8 mouse cellular contexts compared by ENCODE assay signal in genomic region chr5:123683043-123683376, GRCm38 (mm10). TPM values are rescaled to one million over a fixed set of nuclear protein-coding genes. Genes with fewer than 3 reads are reported as not detected.
DNase-seq lines count a peak whose midpoint lies in the region; ATAC-seq and TF ChIP-seq lines count a peak whose summit lies in the region.

No protein-coding gene starts in this region.

- TF ChIP-seq CTCF in C2C12 (IDR thresholded peaks at IDR 0.05; ENCODE audit: control insufficient read depth, insufficient read depth, insufficient read length), result no peak

- peaks cover 24% of the 10 kb centered on the region for H3K4me1 ChIP-seq in embryonic facial prominence, embryonic 13.5 days
- H3K4me1 ChIP-seq in hindbrain, embryonic 15.5 days (replicated peaks), result peaks cover 32% of the 10 kb centered on the region

- 0 out of 2 replicates have a peak, but pooled peaks have one; percentile 32 for ATAC-seq in embryonic facial prominence, embryonic 13.5 days (ENCODE audit: insufficient number of reproducible peaks, insufficient read depth, low FRiP score, low TSS enrichment, low read depth)
- no peak for ATAC-seq in hindbrain, embryonic 15.5 days (ENCODE audit: low FRiP score, low read depth)

- no peaks in the 10 kb centered on the region for H3K9me3 ChIP-seq in embryonic facial prominence, embryonic 13.5 days
- H3K9me3 ChIP-seq in hindbrain, embryonic 15.5 days, result no peaks in the 10 kb centered on the region

- peak; percentile 61 for DNase-seq in embryo, embryonic 10 days (ENCODE audit: low spot score)
- DNase-seq in embryo, embryonic 9.5 days (ENCODE audit: extremely low spot score), result no peak
- DNase-seq in lung, adult 18-20 months, result peak; percentile 54 to 60
- DNase-seq in right cerebral cortex, postnatal 14 days, result peak; percentile 21
- no peak for DNase-seq in gastrocnemius, adult 8-10 months (ENCODE audit: low spot score in 2 of 2)

- no peaks in the 10 kb centered on the region for H3K36me3 ChIP-seq in C2C12 (ENCODE audit: control insufficient read depth, insufficient read depth)
- H3K36me3 ChIP-seq in embryonic facial prominence, embryonic 13.5 days, result no peaks in the 10 kb centered on the region
- no peaks in the 10 kb centered on the region for H3K36me3 ChIP-seq in hindbrain, embryonic 15.5 days

- H3K9ac ChIP-seq in embryonic facial prominence, embryonic 13.5 days, result peak overlapping the region; percentile 98
- peak overlapping the region; percentile 98 for H3K9ac ChIP-seq in hindbrain, embryonic 15.5 days

- H3K79me2 ChIP-seq in C2C12 (ENCODE audit: control insufficient read depth, insufficient read depth), result peaks cover 47% of the 10 kb centered on the region

- H3K4me3 ChIP-seq in C2C12 (ENCODE audit: insufficient read depth, poor library complexity, severe bottlenecking), result peak overlapping the region; percentile 75
- H3K4me3 ChIP-seq in embryonic facial prominence, embryonic 13.5 days, result peak overlapping the region; percentile 93
- H3K4me3 ChIP-seq in hindbrain, embryonic 15.5 days, result peak overlapping the region; percentile 87

- peak overlapping the region; percentile 84 for H3K4me2 ChIP-seq in embryonic facial prominence, embryonic 13.5 days
- peak overlapping the region; percentile 74 for H3K4me2 ChIP-seq in hindbrain, embryonic 15.5 days

- no peaks in the 10 kb centered on the region for H3K27me3 ChIP-seq in C2C12 (ENCODE audit: control insufficient read depth, insufficient read depth, insufficient read length)
- H3K27me3 ChIP-seq in embryonic facial prominence, embryonic 13.5 days, result no peaks in the 10 kb centered on the region
- no peaks in the 10 kb centered on the region for H3K27me3 ChIP-seq in hindbrain, embryonic 15.5 days

- WGBS in embryonic facial prominence, embryonic 13.5 days, result under 1% methylated on average over 6 of the region's 6 CpGs
- WGBS in hindbrain, embryonic 15.5 days, result 1% methylated on average over 6 of the region's 6 CpGs

- H3K79me3 ChIP-seq in C2C12 (ENCODE audit: low read depth), result peaks cover 38% of the 10 kb centered on the region

- H3ac ChIP-seq in C2C12 (ENCODE audit: control insufficient read depth, insufficient read length, low read depth), result no peak overlapping the region

- peak overlapping the region; percentile 96; the same call in 1 of the 2 replicates for H3K27ac ChIP-seq in embryonic facial prominence, embryonic 13.5 days
- peak overlapping the region; percentile 99 for H3K27ac ChIP-seq in hindbrain, embryonic 15.5 days (replicated peaks)

TF ChIP-seq in C2C12, 6 proteins besides CTCF, POLR2A, EP300 and RAD21:
- TF ChIP-seq MAX (IDR thresholded peaks at IDR 0.05) (peak; percentile 51), FOSL1 (IDR thresholded peaks at IDR 0.05; ENCODE audit: insufficient read depth, low read length, poor library complexity, severe bottlenecking) (no peak)

RNA-seq across cellular contexts. Expression of gene Clip1, which starts 1.4 kb away (rescaled TPM):
- polyA plus RNA-seq in C2C12 (2012; fragmentation: generic; extraction: Trizol), result 12.7 TPM
- 41.8 and 48.6 TPM in 2 replicates for polyA plus RNA-seq in embryonic facial prominence, embryonic 13.5 days (2015; fragmentation: Nextera tagmentation; extraction: Ambion mirVana)
- 79.6 and 81.0 TPM in 2 replicates for polyA plus RNA-seq in hindbrain, embryonic 15.5 days (2015; fragmentation: Nextera tagmentation; extraction: Ambion mirVana)
- total RNA-seq in gastrocnemius, adult 8-10 months (2022), result 100 to 1,000 TPM; 341 to 375 (median 357) TPM

RNA-seq across cellular contexts. Expression of gene Zcchc8, which starts 37.9 kb away (rescaled TPM):
- 16.7 TPM for polyA plus RNA-seq in C2C12 (2012; fragmentation: generic; extraction: Trizol)
- polyA plus RNA-seq in embryonic facial prominence, embryonic 13.5 days (2015; fragmentation: Nextera tagmentation; extraction: Ambion mirVana), result 94.1 and 96.2 TPM in 2 replicates
- polyA plus RNA-seq in hindbrain, embryonic 15.5 days (2015; fragmentation: Nextera tagmentation; extraction: Ambion mirVana), result 58.1 and 68.5 TPM in 2 replicates
- total RNA-seq in gastrocnemius, adult 8-10 months (2022), result 10 to 100 TPM in 3 of 4 experiments, 1 to 10 TPM in 1; 10.0 to 15.4 (median 11.6) TPM

Comparison
In these comparisons a context has a peak if more than half of its experiments do, and no peak if none do; other contexts are left out.
1. DNase-seq: peak in embryo, embryonic 10 days (single experiment), lung, adult 18-20 months (2 of 2) and right cerebral cortex, postnatal 14 days (single experiment); none in embryo, embryonic 9.5 days (single experiment) and gastrocnemius, adult 8-10 months (0 of 2).
2. Peak in every context shown above with its lines, with median percentiles within 50 percentile points of each other: H3K4me3 ChIP-seq.